Mouse (Mus musculus): ENCODE measurements around the gene Ddx23. TPM values are rescaled to one million over a fixed set of nuclear protein-coding genes. Genes with fewer than 3 reads are reported as not detected.

Ddx23 gene
- 16.5 and 20.8 TPM in 2 replicates for polyA plus RNA-seq (2015; fragmentation: Nextera tagmentation; extraction: Ambion mirVana)

- Histone ChIP-seq H3K4me1 (peaks cover 15% of the 10 kb centered on the region), H3K4me2 (peak within 1 kb of the TSS; percentile 83), H3K36me3 (peaks cover 29% of the 10 kb centered on the region), H3K27me3 (replicated peaks) (no peaks in the 10 kb centered on the region), H3K27ac (replicated peaks) (peak within 1 kb of the TSS; percentile 84), H3K9ac (peak within 1 kb of the TSS; percentile 91), H3K4me3 (peak within 1 kb of the TSS; percentile 70), H3K9me3 (no peaks in the 10 kb centered on the region)
- ATAC-seq (ENCODE audit: extremely low read depth, insufficient number of reproducible peaks, low FRiP score, low TSS enrichment) = peak; percentile 94
- WGBS = 4% methylated on average over 48 of the region's 48 CpGs
Observed at GRCm38 (mm10) chr15:98662567-98663545, at the start of gene Ddx23. Gene Ddx23, minus strand, starts transcription at chr15:98662894.

GRCm38 (mm10) chr15:98710442-98710841 is 47.7 kb upstream of the Ddx23 start:
- Histone ChIP-seq H3K4me1 (peaks cover 10% of the 10 kb centered on the region), H3K27ac (replicated peaks) (no peak overlapping the region), H3K9me3 (no peaks in the 10 kb centered on the region), H3K4me3 (no peak overlapping the region), H3K27me3 (replicated peaks) (peaks cover 17% of the 10 kb centered on the region), H3K9ac (no peak overlapping the region), H3K4me2 (no peak overlapping the region), H3K36me3 (no peaks in the 10 kb centered on the region)
- ATAC-seq (ENCODE audit: extremely low read depth, insufficient number of reproducible peaks, low FRiP score, low TSS enrichment) = no peak
- WGBS = 13% methylated on average over 9 of the region's 9 CpGs

- ATAC-seq (ENCODE audit: extremely low read depth, insufficient number of reproducible peaks, low FRiP score, low TSS enrichment) = no peak
- peak within 1 kb of the TSS; percentile 37 for H3K9ac ChIP-seq
- 18% methylated on average over 16 of the region's 16 CpGs for WGBS
Observed at GRCm38 (mm10) chr15:98707766-98708372, 45.2 kb upstream of the Ddx23 start, which contains the start of gene Ccdc65. Gene Ccdc65, plus strand, starts transcription at chr15:98708207.

DNA sequence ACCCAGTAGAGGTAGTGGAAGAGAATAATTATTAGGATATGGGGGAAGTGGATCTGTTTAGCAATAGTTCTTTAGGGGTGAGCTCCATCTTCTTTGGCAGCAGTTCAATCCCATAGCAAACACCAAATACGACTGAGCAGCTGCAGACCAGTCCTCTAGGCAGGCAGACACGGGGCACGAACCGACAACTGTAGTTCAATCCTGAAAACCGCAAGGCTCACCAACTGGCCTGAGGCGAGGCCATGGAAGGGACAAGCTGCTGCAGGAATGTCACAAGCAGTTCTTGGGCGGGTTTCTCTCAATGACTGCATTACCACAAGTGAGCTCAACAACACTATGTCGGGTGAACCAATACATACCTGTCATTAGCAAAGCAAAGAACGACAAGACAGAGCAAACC is 41.6 kb upstream of the Ddx23 start:
- Histone ChIP-seq H3K36me3 (no peaks in the 10 kb centered on the region), H3K27ac (replicated peaks) (no peak overlapping the region), H3K27me3 (replicated peaks) (peaks cover 72% of the 10 kb centered on the region), H3K4me3 (no peak overlapping the region), H3K4me1 (peaks cover 8% of the 10 kb centered on the region; the same call in 1 of the 2 replicates), H3K9me3 (no peaks in the 10 kb centered on the region), H3K9ac (no peak overlapping the region), H3K4me2 (no peak overlapping the region)
- WGBS = 52% methylated on average over 9 of the region's 9 CpGs
- ATAC-seq (ENCODE audit: extremely low read depth, insufficient number of reproducible peaks, low FRiP score, low TSS enrichment) = no peak

More at GRCm38 (mm10) chr15:98707766-98708372, 45.2 kb upstream of the Ddx23 start, which contains the start of gene Ccdc65:
- H3K36me3 ChIP-seq = no peaks in the 10 kb centered on the region
- H3K4me1 ChIP-seq = 0 out of 2 replicates have a peak, but pooled peaks cover 3% of the 10 kb centered on the region
- peak within 1 kb of the TSS; percentile 43 for H3K4me3 ChIP-seq
- H3K9me3 ChIP-seq = no peaks in the 10 kb centered on the region
- H3K27me3 ChIP-seq (replicated peaks) = peaks cover 39% of the 10 kb centered on the region
- H3K4me2 ChIP-seq = peak within 1 kb of the TSS; percentile 65
- no peak within 1 kb of the TSS for H3K27ac ChIP-seq (replicated peaks)

GRCm38 (mm10) chr15:98699190-98700105 is 36.8 kb upstream of the Ddx23 start:
- H3K4me1 ChIP-seq = peaks cover 7% of the 10 kb centered on the region; the same call in 1 of the 2 replicates
- H3K4me3 ChIP-seq = peak overlapping the region; percentile 45
- no peaks in the 10 kb centered on the region for H3K9me3 ChIP-seq
- H3K27ac ChIP-seq (replicated peaks) = no peak overlapping the region
- peak overlapping the region; percentile 71 for H3K4me2 ChIP-seq
- 5% methylated on average over 40 of the region's 40 CpGs for WGBS
- H3K9ac ChIP-seq = peak overlapping the region; percentile 73
- H3K27me3 ChIP-seq (replicated peaks) = peaks cover 47% of the 10 kb centered on the region
- peak; percentile 59; the same call in 1 of the 2 replicates for ATAC-seq (ENCODE audit: extremely low read depth, insufficient number of reproducible peaks, low FRiP score, low TSS enrichment)
- no peaks in the 10 kb centered on the region for H3K36me3 ChIP-seq

- Histone ChIP-seq H3K4me1 (peaks cover 29% of the 10 kb centered on the region), H3K9ac (no peak overlapping the region), H3K4me3 (no peak overlapping the region), H3K9me3 (no peaks in the 10 kb centered on the region), H3K36me3 (no peaks in the 10 kb centered on the region), H3K27me3 (replicated peaks) (peaks cover 18% of the 10 kb centered on the region), H3K27ac (replicated peaks) (no peak overlapping the region), H3K4me2 (no peak overlapping the region)
- no peak for ATAC-seq (ENCODE audit: extremely low read depth, insufficient number of reproducible peaks, low FRiP score, low TSS enrichment)
- 46% methylated on average over 8 of the region's 8 CpGs for WGBS
Observed at GRCm38 (mm10) chr15:98696216-98696615, 33.5 kb upstream of the Ddx23 start.

GRCm38 (mm10) chr15:98695726-98696125 is 33.0 kb upstream of the Ddx23 start:
- Histone ChIP-seq H3K9me3 (no peaks in the 10 kb centered on the region), H3K36me3 (no peaks in the 10 kb centered on the region), H3K27ac (replicated peaks) (no peak overlapping the region), H3K4me1 (peaks cover 34% of the 10 kb centered on the region), H3K4me2 (no peak overlapping the region), H3K4me3 (no peak overlapping the region), H3K27me3 (replicated peaks) (peaks cover 13% of the 10 kb centered on the region), H3K9ac (no peak overlapping the region)
- 49% methylated on average over 9 of the region's 9 CpGs for WGBS
- no peak for ATAC-seq (ENCODE audit: extremely low read depth, insufficient number of reproducible peaks, low FRiP score, low TSS enrichment)

DNA sequence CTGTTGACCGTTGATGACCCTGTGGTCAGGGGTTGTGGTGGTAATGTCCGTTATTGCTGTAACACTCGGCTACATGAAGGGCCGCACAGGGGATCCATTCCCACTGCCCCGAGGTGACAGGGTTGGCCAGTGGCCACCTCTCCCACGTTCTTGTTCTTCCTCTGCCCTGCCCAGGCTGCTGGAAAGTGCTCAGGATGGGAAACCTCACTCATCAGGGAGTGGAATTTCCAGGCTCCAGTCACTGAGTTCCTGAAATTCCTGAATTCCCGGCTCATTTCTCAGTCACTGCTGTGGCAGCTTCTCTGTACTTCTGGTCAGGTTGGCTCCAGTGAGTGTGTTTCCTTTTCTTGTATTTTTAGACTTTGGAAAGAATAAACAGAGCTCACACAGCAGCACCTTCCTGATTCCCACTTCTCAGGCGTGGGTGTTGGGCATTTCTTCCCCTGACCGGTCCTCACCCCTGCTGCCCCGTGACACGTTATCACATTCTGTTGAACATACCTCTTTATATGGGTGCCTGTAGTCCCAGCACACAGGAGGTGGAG is 29.5 kb upstream of the Ddx23 start:
- Histone ChIP-seq H3K27ac (replicated peaks) (peak overlapping the region; percentile 87), H3K36me3 (no peaks in the 10 kb centered on the region), H3K9ac (no peak overlapping the region), H3K4me1 (peaks cover 37% of the 10 kb centered on the region), H3K4me2 (peak overlapping the region; percentile 43), H3K27me3 (replicated peaks) (no peaks in the 10 kb centered on the region), H3K9me3 (no peaks in the 10 kb centered on the region), H3K4me3 (no peak overlapping the region)
- 8% methylated on average over 11 of the region's 11 CpGs for WGBS
- ATAC-seq (ENCODE audit: extremely low read depth, insufficient number of reproducible peaks, low FRiP score, low TSS enrichment) = peak; percentile 40; the same call in 1 of the 2 replicates

DNA sequence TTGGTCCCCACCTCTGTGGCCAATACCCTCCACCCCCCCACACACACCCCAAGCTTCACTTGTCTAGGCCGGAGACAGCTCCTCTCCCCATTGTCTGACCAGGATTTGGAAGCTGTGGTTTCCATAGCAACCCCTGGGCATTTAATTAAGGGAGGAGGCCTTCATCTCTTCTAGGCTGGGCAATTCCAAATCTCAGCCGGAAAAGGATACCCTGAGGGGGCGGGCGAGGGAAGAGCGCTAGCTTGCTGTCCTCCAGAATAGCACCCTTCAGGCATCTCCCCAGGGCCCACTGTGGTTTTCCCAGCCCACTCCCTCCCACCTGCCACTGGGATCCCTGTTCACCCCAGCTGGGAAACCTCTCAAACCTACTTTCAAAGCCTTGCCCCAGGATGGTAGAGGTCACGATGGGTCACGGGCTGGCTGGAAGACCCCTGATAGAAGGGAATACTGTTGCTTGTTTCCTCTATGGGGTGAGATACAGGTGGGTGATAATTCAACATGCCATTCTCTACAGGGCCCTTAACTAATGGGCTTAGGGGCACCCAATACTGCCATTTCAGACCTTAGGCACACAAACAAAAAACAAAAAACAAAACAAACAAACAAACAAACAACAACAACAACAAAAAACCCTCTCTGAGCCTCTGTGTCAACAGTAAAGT is 28.9 kb upstream of the Ddx23 start:
- Histone ChIP-seq H3K9ac (no peak overlapping the region), H3K27ac (replicated peaks) (peak overlapping the region; percentile 87), H3K36me3 (no peaks in the 10 kb centered on the region), H3K4me3 (no peak overlapping the region), H3K27me3 (replicated peaks) (no peaks in the 10 kb centered on the region), H3K4me1 (peaks cover 37% of the 10 kb centered on the region), H3K9me3 (no peaks in the 10 kb centered on the region), H3K4me2 (peak overlapping the region; percentile 43)
- ATAC-seq (ENCODE audit: extremely low read depth, insufficient number of reproducible peaks, low FRiP score, low TSS enrichment) = no peak
- WGBS = 53% methylated on average over 7 of the region's 7 CpGs

DNA sequence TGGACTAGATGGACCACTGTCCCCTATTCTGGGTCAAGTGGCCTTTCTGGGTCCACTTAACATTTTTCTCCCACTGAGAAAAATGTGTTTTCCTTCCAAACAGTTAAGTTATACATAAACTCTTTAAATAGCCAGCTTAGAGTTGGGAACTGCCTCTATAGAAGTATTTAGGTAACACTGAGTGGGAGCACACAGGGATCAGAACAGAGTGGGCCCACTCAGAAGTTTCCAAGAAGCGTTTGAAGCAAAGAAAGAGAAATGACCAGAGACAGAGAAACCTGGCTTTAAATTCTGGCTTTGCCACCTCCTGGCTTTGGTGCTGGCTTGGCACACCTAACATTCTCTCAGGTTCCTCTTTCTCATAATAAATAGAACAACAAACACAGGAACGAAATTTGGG is 27.0 kb upstream of the Ddx23 start:
- no peak overlapping the region for H3K9ac ChIP-seq
- no peak for ATAC-seq (ENCODE audit: extremely low read depth, insufficient number of reproducible peaks, low FRiP score, low TSS enrichment)
- H3K4me1 ChIP-seq = peaks cover 37% of the 10 kb centered on the region
- no peaks in the 10 kb centered on the region for H3K36me3 ChIP-seq
- H3K27ac ChIP-seq (replicated peaks) = no peak overlapping the region
- no peak overlapping the region for H3K4me2 ChIP-seq
- H3K9me3 ChIP-seq = no peaks in the 10 kb centered on the region; the same call in 1 of the 2 replicates
- no peaks in the 10 kb centered on the region for H3K27me3 ChIP-seq (replicated peaks)
- no peak overlapping the region for H3K4me3 ChIP-seq
- 74% methylated on average over 2 of the region's 2 CpGs for WGBS
